Mouse (Mus musculus) T-helper 17 cell (primary cell): ENCODE measurements around the gene Opalin.

Source experiments
- in situ Hi-C, 2 experiments: fragments of 300-600 bp; cut with MboI, MseI; formaldehyde crosslinking; loops; 1 replicate in 1 of 2; 2 replicates in 1 of 2; pipeline ENCODE4 v1.15.1; 2025; ENCODE audit warnings: high pct_unique_total_duplicates in 2 of 2

The Opalin gene

DNA sequence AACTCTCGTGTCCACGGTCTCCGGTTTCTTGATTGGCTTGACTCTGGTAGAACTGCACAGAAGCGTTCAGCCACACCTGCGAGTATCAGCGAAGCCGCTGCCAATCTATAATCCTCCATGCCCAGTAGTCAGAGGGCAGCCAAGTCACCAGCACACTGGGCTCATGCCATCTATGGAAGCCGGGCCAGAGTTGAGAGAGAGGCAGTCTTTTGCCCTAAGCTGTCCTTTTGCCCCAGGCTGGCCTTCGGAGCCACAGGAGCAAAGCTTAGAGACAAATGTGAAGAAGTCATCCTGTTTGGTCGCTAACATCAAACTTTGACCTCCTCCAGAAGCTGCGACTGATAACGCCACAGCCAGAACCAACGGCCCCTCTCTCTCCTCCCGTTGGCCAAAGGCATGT lies 6.7 kb upstream of the Opalin start:
- in situ Hi-C loops, result loop anchor here in 1 of 2 experiments (10.0 kb wide), 1 partner anchor 141 kb away; no protein-coding TSS in a partner anchor

GRCm38 (mm10) chr19:41081589-41081988 lies 4.7 kb upstream of the Opalin start:
- in situ Hi-C loops, result loop anchor here in 1 of 2 experiments (10.0 kb wide), 1 partner anchor 143 kb away; no protein-coding TSS in a partner anchor

DNA sequence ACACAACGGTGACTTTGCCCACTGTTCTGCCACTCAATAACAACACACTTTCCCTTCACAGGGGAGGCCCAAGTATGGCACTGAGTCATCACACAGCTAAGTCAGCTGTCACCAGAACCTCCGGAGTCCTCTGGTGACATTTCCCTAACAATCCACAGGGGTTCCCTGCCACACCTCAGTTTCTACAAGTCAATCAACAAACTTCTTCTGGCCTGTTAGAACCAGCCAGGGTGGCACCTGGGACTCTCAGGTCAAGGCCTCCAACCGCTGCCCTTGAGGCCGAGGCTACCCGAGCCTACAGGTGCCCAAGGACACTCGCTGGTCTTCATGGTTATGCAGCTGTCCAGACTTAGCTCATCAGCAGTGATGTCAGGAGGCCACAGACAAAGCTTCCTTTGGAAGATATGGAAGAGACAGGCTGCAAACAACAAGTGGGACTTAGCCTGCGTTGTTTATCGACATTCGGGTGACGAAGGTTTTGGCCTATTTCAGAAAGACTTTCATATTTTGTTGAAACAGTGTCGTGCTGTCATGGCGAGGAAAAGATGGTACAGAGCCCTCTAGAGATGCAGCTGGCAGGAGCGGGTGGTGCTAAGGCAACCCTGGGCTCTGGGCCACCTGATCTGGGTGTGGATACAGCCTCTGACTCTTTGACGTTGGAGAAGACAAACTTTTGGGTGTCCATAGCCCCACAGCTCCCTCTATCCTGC lies 3.0 kb downstream of the Opalin start:
- in situ Hi-C loops, result no loop called here

DNA sequence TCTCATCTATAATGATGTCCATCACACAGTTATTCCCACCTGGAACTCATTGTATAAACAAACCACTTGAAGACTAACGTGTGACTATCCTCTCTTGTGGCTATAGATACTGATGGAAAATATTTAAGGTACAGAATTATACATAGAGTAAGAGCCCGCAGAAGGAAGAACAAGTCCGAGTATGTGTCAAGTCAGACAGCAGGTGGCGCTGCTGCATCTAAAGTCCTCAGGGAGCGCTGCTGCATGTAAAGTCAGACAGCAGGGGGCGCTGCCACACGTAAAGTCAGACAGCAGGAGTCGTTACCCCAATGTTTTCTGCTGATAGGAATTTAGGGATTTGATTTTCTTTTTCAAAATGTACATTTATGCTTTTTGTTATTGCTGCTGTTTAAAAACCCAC lies 5.4 kb downstream of the Opalin start:
- in situ Hi-C loops, result no loop called here

DNA sequence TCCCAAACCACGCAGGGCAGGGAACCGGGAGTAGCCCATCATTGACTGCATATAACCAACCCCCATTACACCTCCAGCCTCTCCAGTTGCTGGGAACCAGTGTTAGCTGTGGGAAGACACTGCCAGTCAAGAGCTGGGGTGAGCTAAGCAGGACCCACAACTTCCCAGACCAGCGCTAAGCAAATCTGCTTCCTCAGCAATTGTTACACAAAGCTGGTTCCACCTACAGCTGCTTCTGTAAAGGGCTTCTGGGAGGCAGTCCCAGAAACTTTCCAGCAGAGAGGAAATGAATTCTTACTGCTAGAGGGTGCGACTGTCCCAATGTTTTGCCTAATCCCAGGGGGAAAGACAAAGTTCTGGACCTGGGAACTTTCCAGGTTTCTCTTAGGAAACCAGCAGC lies 22.2 kb downstream of the Opalin start:
- in situ Hi-C loops, result loop anchor here in 1 of 2 experiments (5.0 to 10.0 kb wide), 2 partner anchors 37 to 300 kb away; no protein-coding TSS in a partner anchor

DNA sequence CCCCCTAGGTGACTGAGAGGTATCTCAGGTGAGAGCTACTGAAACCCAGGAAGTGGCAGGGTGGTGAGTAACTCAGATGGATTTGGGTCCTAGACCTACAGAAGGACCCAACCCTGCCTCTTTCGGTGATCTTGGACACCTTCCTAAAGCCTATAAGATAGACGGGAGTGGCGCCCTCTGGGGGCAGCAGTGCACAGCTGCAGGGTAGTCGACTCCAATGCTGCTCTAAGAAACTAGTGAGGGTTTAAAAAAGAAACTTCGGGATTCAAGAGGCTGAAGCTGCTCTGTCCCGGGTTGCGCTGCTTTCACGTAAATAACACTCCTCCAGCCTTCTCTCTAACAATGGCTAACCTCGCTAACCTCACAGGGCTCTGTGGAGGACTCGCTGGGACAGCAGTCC lies 23.4 kb downstream of the Opalin start:
- in situ Hi-C loops, result loop anchor here in 1 of 2 experiments (5.0 to 10.0 kb wide), 2 partner anchors 36 to 299 kb away; no protein-coding TSS in a partner anchor

DNA sequence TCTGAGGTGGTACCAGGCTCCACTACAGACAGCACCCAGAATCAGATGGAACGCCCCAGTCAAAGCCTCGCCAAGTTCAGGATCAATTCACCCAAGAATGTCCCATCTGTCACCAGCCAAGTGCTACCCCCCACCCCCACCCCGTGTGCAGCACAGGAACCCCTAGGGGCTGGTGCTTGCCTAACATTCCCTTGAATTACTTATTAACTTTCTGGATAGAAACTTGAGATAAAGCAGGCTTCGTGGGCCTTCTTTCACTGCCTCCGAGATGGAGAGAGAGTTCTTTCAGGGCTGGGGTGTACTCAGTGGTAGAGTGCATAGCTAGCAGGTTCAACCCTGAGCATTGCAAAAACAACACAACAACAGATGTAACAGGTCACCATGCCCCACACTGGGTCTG lies 24.7 kb downstream of the Opalin start:
- in situ Hi-C loops, result loop anchor here in 1 of 2 experiments (5.0 to 10.0 kb wide), 2 partner anchors 35 to 297 kb away; no protein-coding TSS in a partner anchor

- in situ Hi-C loops, result loop anchor here in 1 of 2 experiments (5.0 to 10.0 kb wide), 2 partner anchors 34 to 297 kb away; no protein-coding TSS in a partner anchor
Measured at GRCm38 (mm10) chr19:41051714-41052113, 25.2 kb downstream of the Opalin start.

- in situ Hi-C loops, result no loop called here
Measured at GRCm38 (mm10) chr19:41048187-41048559, 28.7 kb downstream of the Opalin start.

- in situ Hi-C loops, result no loop called here
Measured at GRCm38 (mm10) chr19:41047437-41048186, 29.3 kb downstream of the Opalin start.

DNA sequence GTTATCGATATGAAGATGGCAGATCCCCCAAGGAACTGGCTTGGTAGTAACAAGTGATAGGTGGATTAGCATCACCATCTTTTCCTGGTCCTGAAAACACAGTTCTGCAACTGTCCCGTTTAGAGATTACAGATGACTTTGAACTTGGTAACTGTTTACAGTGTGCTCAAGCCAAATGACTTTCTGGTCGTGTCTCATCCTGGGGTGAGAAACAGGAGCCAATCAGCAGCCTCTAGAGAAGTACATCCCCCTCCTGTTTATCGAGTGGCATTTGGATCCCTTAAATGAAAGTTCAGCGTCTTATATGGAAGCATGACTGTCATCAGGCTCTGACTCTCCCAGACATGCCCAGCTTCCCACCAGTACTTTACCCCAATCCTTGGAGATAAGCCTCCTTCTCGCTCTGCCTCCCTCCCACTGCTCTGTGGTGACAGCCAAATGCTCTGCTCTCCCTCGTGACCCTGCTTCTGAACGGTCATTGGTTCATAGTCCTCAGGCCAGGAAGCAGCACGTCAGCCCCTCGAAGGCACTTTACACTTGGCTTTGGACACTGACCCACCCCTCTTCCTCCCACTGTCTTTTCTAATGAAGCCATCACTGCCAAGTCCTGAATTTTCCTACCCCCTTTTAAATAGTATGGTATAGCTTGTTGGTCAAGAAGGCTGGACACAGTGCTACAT lies 31.7 kb downstream of the Opalin start:
- in situ Hi-C loops, result no loop called here

DNA sequence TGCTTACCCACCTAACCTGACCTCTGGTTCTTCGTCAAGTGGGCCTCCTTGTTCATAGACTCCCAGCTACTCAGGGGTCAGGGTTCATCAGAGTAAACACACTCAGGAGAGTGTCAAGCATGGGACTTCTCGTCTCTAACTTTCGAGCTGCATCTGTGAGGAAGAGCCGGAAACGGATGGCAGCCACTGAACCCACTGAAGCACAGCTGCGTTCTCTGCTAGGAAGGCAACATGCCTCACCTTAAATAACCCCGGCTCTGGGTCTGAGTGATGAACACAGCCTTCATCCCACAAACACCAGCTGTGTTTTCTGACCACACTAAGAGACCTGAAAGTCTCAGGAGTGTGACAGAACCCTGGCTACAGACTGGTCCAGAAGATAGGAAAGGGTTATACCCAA lies 37.8 kb downstream of the Opalin start:
- in situ Hi-C loops, result no loop called here

DNA sequence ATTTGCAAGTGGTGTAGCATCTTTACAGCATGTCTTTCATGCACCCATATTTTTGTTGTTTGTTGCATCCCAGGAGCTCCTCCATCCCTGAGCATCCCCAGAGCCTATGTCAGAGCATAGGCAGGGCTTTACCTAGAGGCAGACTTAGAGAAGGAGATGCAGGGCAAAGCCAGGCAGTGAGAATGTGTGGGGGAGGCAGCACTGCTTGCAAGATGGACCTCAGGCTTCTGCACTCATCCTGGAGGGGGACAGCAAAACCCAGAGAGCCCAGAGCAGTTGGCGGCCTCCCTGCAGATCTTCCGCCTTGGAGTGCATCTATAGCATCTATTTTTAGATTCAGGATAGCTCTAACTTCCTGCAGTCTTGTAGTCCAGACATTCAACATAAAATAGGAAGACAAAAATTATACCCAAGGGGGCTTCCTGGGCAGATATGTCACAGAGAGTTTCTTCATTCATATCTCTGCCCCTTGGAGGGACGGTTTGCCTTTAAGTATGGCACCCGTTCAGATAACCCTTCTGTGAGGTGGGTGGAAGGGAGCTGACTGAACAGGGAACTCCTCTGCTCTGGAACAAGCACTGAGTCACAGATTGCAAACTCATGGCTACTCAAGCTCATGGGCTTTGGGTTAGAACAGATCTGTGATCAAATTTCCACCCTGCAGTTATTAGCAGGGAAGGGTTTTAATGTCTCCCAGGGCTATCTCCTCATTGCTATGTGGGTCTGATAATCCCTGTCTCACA lies 40.9 kb downstream of the Opalin start:
- in situ Hi-C loops, result no loop called here

- in situ Hi-C loops, result no loop called here
Measured at GRCm38 (mm10) chr19:41031869-41032268, 45.0 kb downstream of the Opalin start.

DNA sequence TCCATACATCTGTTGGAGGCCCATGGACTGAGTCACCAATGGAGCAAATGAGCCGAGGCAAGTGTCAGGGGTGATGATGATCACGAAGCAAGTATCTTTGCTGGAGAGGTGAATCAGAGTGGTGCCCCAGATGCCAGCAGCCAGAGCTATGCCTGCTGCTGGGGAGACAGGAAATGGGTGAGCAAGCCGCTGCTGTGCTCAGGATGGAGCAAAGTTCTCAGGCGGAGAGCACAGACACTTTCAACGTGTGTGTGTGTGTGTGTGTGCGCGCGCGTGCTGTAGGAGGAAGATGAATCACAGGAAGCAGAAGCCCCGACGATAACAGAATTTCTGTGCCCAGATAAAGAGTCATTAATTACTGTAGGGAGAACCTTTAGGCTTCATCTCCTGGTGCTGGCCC lies 45.9 kb downstream of the Opalin start:
- in situ Hi-C loops, result no loop called here

DNA sequence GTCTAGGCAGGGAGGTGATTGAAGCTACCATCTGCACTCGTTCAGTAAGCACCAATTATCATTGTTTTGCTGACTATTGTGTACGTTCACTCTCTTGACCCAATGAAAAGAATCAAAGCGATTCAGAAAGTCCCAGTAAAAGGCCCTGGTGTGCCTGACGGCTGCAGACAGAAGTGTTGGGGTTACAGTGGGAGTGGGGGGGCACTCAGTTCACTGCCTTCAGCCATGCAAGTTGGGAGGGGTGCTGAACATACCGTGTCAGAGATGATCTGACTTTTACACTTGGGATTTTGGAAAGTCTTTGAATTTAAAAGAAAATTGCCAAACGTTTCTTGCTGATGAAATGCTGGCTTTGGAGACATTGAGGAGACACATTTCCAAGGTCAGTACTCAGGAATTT lies 46.8 kb downstream of the Opalin start:
- in situ Hi-C loops, result no loop called here

DNA sequence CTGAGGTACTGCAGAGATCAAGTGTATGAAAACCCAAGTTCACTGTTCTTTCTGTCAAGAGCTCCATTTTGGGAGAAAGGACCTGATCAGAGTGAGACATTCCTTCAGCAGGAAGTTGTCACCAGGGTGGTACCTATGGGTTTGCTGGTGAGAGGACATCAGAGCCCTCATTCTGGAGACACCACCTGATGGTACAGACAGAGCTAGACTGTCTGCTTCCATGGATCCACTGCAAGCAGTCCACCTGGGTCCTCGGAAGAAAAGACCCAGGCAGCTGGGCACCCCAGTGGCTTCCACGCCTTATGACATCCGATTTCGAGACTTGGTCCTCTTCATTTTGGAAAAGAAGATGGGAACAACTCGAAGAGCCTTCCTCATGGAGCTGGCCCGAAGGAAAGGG lies 47.7 kb downstream of the Opalin start, which contains the start of gene Dntt:
Dntt (plus strand) TSS at position 57 of the 400 bp plus-strand sequence.
- in situ Hi-C loops, result no loop called here

- in situ Hi-C loops, result no loop called here
Measured at GRCm38 (mm10) chr19:41027601-41028000, 49.3 kb downstream of the Opalin start.

DNA sequence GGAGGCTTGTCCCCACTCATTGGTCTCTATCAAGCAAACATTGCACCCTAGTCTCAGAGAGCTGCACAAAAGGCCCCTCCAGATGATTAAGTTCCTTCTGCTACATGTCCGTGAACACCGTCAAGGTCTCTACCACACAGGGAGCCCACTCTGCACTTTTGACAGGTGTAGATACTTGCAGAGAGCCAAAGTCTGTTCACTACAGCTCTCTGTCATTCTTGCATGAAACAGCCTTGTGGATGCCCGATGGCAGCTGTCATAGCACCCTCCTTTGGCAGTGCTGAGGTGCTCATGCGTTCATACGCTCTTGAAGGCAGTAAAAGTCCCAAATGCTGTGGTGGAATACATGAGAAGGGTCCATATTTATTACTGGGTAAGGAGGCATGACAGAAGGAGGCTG lies 49.9 kb downstream of the Opalin start:
- in situ Hi-C loops, result no loop called here

DNA sequence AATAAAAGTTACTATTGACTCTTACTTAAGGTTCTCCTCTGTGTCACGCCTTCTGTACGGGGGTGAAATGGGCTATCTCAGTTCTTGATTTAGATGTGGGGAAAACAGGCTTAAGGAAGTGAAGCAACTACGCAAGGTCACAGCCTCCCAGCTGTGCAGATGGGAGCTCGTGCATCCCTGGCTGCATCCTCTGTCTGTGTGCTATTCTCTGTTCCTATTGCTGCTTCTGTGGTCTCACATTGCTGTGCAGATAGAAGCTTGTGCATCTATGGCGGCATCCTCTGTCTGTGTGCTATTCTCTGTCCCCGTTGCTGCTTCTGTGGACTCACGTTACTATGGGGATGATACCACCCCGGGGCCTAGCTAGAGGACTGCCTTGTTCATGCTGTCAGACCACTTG lies 50.4 kb downstream of the Opalin start:
- in situ Hi-C loops, result no loop called here

DNA sequence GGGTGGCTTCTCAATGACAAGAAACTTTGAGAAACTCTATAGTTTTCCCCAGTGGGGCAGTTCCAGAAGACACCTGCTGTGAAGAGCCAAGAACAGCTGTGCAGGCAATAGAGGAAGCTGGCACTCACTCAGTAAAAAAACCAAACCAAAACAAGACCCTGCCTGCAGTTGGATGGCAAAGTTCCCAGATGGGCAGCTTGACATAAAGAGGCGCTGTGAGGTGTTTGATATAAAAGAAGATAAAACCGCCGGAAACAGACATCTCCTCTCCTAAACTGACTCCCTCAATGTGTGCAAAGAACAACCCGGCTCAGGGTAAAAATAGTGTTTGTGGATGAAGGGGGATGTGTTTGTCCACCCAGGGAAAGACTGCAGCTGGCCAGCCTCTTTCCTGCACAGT lies 54.7 kb downstream of the Opalin start:
- in situ Hi-C loops, result no loop called here
